Mouse (Mus musculus): ENCODE results near the gene Dao.
A peak's percentile ranks its signal among the peaks of the same experiment; 100 is the strongest.

Dao gene

GRCm38 (mm10) chr5:113983541-113983940, 20.0 kb upstream of the Dao start:
- DNase-seq (ENCODE audit: low spot score in 2 of 2), result no peak

DNA sequence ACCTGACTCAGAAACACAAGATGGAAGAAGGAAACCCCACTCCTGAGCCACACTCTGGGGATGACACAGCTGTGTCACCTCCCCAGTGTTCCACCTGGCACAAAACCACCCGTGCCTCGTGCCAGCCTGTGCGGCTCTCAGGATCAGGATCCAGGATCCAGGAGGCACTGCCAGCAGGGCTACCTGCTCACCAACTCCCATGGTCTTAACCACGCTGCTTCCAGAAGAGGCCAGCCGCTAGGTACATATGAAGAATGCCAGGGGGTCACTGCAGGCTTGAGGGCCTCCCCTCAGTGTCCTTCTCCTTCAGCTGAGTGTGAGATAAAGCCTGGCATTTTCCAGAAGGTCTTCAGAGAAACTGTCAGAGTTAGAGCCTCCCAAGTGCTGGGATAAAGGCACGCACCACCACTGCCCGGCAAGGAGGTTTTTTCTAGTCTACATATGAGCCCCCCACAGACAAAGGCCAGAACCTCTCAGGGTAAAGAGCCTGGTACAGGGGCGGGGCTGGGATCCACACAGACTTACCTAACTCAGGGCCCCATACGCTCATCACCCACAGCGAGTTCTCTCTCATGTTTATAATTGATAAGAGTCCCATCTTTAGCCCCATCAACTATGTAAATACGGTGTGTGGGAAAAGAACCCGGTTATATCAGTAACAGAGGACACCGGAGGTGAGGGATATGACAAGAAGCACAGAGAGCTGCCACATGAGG, 19.3 kb upstream of the Dao start:
- no peak for DNase-seq (ENCODE audit: low spot score in 2 of 2)

DNA sequence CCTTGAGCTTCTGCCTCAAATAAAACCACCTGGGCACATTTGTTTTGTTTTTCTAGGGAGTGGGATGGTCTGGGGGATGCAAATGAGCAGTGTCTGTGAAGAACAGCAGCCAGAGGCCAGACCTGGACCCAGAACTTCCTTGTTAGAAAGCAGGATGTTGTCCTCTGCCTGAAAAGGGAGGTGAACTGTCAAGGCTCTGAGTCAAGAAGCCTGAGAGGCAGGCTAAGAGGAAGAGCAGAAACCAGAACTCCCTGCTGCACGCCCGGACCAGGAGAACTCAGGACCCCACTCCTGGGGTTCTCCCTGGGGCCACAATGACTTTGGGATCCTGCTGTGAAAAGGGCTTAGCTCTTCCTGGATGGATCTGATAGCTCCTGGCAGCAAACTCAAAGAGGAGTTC, 17.8 kb upstream of the Dao start:
- no peak for DNase-seq (ENCODE audit: low spot score in 2 of 2)

DNA sequence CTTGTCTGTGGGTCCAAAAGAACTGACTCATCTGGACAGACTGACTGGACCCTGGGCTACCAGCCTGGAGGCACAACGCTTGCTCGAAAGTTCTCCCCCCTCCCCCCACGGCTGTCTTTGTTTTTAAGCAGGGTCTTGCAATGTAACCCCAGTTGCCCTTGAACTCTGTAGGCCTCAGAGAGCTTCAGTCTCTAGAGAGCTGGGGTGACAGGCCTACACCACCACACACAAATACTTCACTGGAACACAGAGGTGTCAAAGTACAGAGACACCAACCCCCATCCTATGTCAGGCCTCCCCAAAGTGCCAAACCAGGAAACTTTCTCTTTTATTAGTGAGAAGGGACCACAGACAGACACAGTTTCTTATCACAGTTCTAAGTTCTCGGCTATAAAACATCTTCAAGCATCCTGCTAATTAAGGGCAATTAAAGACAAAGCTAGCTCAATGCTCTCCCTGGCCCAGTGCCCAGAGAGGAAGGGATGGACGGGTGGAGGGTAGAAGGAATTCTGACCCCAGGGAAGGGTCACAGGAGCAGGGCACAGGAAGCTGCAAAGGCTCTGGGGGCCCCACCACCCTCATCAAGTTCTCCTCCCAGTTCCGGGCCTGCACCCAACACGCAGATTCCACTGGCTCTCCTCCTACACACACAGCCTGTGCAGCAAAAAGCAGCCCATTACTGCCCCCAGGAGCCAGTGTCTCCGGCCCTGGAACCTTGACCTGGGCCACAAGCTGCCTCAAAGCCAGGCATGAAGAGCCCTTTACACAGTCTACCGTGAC, 17.1 kb upstream of the Dao start:
- peak in 1 of 2 experiments; percentile 37 for DNase-seq (ENCODE audit: low spot score in 2 of 2)

DNA sequence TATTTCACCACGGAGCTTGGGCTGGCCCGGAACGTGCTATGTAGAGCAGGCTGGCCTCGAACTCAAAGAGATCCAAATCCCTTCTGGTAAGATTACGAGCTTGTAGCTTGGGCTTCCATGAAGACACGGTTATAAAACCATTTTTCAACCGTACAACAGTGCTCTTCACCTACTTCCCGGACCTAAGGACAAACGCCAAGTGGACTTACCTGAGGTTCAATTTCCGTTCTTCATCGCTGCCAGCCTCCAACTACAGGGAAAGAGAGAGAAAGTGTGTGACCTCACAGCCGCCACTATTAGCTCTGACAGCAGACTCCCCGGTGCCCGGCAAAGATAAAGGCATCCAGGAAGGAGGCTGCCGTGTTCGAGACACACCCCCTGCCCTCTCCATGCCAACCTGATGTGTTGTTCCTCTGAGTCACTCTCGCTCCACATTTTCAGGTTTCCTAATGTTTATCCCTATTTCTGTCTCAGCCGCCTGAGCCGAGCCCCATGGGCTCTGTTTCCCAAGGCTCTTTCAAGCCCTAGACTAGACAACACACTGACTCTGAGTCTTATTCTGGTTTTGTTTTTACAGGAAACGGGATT, 14.0 kb upstream of the Dao start:
- DNase-seq (ENCODE audit: low spot score in 2 of 2), result no peak

DNA sequence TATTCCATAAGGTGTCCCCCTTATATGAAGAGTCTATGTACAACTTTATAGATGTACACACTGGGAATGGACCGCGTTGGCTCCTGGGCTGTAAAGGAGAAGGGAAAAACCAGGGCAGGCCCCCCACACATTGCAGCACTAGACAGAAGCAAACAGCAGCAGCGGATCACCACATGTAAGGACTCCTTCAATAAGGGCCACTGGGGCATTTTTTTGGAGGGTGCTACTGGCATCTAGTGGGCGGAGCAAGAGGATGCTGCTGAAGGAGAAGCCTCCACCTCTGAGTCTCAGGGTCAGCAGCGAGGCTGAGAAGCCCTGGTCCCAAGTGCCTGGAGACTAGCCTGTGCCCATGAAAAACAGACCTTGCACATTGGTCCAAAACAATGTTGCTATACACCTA, 12.9 kb upstream of the Dao start:
- no peak for DNase-seq (ENCODE audit: low spot score in 2 of 2)

DNA sequence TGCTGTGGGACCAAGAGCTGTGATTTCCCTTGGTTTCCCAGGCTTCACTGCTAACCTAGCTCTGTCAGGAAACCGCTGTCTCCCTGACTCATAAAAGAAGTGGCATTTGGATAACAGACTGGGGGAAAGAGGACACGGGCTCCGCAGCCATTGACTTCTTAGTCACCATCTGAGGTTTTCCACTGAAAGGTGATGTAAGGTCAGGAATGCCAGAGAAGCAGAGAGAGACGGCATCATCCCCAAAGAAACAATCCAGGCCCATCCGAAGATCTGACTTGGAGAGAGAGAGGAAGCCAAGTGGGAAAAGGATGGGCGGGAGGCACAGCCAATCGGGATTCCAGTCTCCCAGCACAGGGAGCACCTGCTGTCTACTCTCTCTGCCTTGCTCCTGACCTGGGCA, 12.4 kb upstream of the Dao start:
- DNase-seq (ENCODE audit: low spot score in 2 of 2), result no peak

- peak in 1 of 2 experiments; percentile 42 for DNase-seq (ENCODE audit: low spot score in 2 of 2)
Observed at GRCm38 (mm10) chr5:113992339-113992831, 11.1 kb upstream of the Dao start.

DNA sequence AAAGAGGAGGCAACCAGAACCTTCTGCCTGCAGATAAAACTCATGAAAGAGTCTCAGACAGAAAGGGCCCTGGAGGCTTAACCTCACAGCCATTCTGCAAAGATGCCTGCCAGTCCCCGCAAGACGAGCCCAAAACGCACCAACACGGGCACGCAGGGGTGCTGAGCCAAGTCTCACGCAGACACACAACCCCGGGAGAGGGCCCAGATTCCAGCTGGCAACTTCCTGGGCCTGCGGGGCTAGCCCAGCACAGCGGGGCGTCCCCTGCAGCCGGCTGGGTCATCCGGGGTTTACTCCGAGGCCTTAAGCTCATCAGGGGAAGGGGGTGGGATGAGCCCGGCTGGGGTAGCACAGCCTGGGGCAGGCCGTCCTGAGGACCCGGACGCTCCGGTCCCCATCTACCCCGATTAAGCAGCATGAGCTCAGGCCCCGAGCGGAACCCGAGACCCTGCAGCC, 10.4 kb upstream of the Dao start:
- peak in 1 of 2 experiments; percentile 59 for DNase-seq (ENCODE audit: low spot score in 2 of 2)

DNA sequence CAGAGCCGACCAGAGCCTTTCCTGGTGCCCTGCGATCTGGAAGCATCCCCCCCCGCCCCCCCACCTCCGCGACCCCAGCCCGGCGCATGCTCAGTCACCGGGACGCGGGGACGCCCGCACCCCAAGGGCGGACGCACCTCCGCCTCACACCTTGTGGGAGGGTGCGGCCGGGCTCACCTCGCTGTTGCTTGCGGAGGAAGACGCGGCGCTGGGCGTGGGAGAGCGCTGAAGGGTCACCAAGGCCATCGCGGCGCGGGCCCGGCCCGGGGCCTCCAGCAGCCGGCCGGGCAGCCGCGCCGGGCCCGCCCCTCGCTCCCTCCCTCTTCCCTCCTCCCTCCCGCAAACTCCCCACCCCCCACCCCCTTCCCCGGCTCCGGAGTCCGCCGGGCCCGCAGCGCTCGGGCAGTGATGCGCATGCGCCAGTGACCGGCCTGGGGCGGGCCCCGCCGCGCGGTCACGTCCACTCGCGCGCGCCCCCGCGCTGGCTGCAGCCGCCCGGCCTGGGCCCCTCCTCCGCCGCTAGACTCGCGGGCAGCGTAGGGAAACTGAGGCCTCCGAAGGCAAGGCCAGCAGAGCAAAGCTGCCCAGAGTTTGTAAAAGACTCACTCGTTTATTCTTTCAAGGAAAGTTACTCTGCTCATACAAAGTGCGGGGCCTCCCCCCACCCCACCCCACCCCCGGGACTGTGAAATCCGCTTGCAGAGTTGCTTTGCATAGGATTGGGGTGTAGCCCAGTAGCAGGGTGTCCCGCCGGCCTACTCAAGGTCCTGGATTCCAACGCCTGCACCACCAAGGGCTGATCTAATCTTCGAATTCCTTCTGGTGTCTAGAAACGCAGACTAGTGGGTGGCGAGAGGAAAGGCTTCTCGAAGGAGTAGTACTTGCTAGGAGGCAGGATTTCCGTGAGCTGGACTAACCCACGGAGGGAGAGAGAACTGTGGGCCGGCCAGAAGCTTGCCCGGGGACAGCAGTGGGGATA, 9.7 kb upstream of the Dao start, which contains the start of gene Ssh1:
Ssh1 (minus strand) TSS at position 408 of the 979 bp plus-strand sequence.
- peak; percentile 84 to 87 for DNase-seq (ENCODE audit: low spot score in 2 of 2)

DNA sequence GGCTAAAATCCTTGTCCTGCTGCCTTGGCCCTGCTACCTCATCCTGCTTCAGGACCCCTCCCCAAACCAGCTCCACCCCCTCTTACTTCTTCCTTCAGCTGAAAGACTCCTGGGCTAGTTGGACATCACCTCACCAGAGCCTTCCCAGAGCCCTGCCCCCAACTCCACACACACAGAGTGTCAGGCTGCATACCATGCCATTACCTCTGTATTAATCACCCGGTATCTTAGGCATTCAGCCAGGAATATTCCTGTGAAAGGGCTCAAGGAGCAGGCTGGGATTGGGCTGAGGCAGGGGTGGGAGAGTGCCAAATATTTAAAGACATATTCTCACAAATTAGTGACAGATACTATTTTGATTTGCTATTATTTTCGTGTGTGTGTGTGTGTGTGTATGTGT, 7.0 kb upstream of the Dao start:
- no peak for DNase-seq (ENCODE audit: low spot score in 2 of 2)

- no peak for DNase-seq (ENCODE audit: low spot score in 2 of 2)
Observed at GRCm38 (mm10) chr5:113999382-113999781, 4.1 kb upstream of the Dao start.

DNA sequence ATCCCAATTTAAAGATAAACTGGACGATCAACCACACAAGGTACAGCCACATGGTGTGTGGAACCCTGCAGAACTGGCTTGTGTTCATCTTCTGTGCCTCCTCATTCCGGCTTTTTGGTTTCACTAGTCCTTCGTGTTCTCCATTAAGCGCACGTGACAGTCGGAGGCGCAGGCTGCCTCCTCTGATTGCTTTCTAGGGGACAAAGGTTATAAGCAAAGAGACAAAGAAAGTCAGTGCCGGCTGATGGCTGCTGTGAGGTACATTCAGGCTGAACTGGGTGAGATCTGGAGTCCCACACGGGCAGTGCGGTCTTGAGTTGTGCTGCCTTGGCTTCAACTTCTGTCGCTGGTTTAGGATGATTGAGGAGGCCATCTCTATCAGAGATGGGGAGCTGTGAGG, 1.1 kb downstream of the Dao start:
- no peak for DNase-seq (ENCODE audit: low spot score in 2 of 2)

DNA sequence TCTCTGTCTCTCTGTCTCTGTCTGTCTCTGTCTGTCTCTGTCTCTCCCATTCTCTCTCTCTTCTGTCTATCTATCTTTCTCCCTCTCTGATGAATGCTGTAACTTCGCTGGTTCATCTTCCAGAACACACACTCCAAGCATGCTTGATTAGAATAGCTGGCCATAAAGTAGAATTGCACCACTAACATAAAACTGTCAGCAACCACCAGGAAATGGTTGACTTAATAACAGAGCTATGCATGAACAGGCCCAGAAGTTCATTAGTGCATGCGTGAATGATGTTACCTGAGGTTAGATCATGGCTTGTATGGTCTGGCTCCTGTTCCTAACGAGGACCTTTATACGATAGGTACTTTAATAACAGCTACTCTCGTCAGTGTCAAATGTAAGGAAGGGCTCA, 1.6 kb downstream of the Dao start:
- no peak for DNase-seq (ENCODE audit: low spot score in 2 of 2)

DNA sequence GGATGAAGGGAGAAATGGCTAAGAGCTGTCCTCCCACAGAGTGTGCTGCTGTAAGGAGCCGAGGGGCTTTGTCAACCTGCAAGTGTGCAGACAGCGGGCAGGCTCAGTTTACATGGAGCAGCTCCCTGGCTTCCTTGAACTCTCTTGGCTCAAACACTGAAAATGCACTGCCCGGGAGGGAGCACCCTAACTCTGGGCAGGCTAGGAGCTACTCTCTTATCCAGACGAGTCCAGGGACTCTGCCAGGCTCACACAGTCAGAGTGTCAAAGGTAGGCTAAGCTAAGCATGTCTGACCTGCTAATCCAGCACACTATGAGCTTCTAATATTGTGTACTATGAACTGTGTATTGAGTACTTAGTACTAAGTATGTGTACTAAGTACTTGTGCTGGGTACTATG, 3.5 kb downstream of the Dao start:
- DNase-seq (ENCODE audit: low spot score in 2 of 2), result no peak

DNA sequence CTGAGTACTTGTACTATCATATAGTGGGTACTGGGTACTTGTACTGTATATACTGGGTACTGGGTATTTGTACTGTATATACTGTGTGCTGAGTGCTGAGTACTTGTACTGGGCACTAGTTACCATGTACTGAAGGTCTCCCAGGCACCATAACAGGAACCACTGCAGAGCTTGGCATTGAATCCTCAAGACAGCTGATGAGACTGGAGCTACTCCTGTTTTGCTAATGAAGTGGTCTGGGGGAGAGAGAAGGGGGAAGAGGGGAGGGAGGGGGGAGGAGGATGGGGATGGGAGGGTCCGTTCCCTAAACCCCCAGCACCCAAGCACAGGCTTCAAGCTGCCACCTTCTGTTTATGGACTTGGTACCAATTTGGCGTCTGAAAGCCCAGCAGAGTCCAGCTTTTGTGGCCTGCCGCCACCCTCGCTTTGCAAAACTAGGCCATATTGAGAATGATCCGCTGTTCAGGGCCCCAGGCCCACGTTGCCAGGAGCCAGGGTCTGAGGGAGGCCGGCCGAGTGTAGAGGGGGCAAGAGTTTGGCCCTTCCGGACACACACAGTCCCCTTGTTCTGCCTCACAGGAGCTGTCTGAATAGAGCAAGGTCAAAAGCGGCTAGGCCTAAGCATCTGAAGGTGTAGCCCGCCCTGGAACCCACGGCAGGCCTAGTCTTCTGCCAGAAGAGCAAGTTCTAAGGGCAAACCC, 4.4 kb downstream of the Dao start:
- DNase-seq (ENCODE audit: low spot score in 2 of 2), result no peak

GRCm38 (mm10) chr5:114009049-114009448, 5.5 kb downstream of the Dao start:
- DNase-seq (ENCODE audit: low spot score in 2 of 2), result no peak

DNA sequence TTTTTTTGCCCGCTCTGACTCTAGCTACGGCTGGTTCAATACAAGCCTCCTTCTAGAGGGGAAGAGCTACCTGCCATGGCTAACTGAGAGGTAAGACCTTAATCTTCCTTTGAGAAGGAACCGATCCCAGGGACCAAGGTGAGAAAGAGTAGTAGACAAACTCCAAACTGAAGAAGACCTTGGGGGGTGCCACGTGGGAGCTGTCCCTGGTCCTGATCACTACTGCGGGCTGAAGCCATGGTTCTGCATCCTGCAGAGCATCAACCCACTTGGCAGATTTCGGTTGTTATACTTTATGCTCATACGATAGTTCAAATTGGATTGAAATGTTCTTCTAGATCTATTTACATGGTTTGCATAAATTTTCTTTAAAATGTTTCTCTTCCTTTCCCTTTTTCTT, 11.6 kb downstream of the Dao start:
- no peak for DNase-seq (ENCODE audit: low spot score in 2 of 2)

- no peak for DNase-seq (ENCODE audit: low spot score in 2 of 2)
Observed at GRCm38 (mm10) chr5:114024390-114024789, 20.9 kb downstream of the Dao start.

DNA sequence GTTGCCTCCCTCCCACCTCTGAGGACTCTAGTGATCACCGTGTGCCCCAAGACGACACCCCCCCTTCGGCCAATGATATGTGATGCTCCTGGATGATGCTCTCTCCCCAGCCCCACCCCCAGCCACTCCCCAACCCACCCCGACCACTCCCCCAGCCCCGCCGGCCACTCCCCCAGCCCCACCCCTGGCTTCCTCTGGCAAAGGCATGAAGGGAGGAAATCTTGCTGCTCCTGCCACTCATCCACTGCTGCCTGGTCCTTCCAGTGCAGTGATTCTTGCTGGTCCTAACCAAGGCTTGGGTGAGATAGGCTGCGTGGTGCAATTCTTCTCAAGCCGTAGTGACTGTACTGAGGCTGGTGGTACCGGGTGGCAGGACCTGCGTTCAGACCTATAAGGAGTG, 21.4 kb downstream of the Dao start:
- DNase-seq (ENCODE audit: low spot score in 2 of 2), result no peak
